Mouse (Mus musculus): ENCODE results near the gene Gm13696.

DNA sequence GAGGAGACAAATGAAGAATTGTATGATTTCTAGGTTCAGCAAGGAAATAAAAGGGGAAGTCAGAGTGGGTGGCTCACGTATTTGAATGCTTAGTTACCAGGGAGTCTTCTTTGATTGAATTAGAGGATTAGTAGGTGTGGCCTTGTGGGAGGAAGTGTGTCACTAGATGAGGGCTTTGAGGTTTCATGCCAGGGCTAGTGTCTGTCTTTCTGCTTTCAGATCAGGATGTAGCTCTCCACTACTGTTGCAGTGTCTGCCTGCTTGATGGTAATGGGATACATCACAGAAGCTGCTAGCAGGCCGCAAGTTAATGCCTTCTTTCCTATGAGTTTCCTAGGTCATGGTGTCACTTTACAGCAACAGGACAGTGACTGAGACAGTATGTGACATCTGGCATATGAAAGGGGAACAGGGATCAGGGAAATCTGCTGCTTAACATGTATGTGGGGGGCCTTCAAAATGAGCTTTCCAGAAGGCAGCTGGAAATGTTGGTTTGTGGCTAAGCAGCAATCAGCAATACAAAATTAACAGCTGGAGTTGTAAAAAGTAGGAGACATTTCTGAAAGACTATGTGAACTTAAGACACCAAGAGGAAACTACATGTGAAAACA lies 43.3 kb upstream of the Gm13696 start:
- TF ChIP-seq CTCF (IDR thresholded peaks at IDR 0.05; ENCODE audit: low read depth, low read length) (no peak), GATA1 (IDR thresholded peaks at IDR 0.05; ENCODE audit: borderline replicate concordance, low read length) (no peak), POLR2AphosphoS5 (IDR thresholded peaks at IDR 0.05; ENCODE audit: insufficient replicate concordance, low read depth, low read length) (no peak), TAL1 (conservative IDR thresholded peaks at IDR 0.05; ENCODE audit: low read depth, low read length) (no peak)
